Mouse (Mus musculus) C2C12 (cell line): ENCODE data around the gene Clgn. TPM values are rescaled to one million over a fixed set of nuclear protein-coding genes. Genes with fewer than 3 reads are reported as not detected.

ENCODE experiments used
- H3K27me3 ChIP-seq: one replicate; pipeline ENCODE4 v1.6.1; 2011; ENCODE audit not compliant: control insufficient read depth, insufficient read depth, insufficient read length
- H3K36me3 ChIP-seq: one replicate; pipeline ENCODE4 v1.6.1; 2011; ENCODE audit not compliant: control insufficient read depth, insufficient read depth
- H3K4me3 ChIP-seq: one replicate; pipeline ENCODE4 v1.5.1; 2011; ENCODE audit warnings: mild to moderate bottlenecking, control low read depth; ENCODE audit not compliant: poor library complexity, insufficient read depth, severe bottlenecking
- H3K79me2 ChIP-seq: one replicate; pipeline ENCODE4 v1.6.1; 2011; ENCODE audit not compliant: control insufficient read depth, insufficient read depth
- H3K79me3 ChIP-seq: one replicate; pipeline ENCODE4 v1.6.1; 2011; ENCODE audit warnings: low read depth, control low read depth
- H3ac ChIP-seq: one replicate; pipeline ENCODE3; 2011; ENCODE audit warnings: low read depth; ENCODE audit not compliant: control insufficient read depth, insufficient read length
- CEBPB ChIP-seq: IDR thresholded peaks from one replicate; pipeline ENCODE4 v1.6.1; 2011; ENCODE audit warnings: low read depth, mild to moderate bottlenecking, control low read depth, moderate library complexity
- CTCF ChIP-seq: IDR thresholded peaks from one replicate; pipeline ENCODE4 v1.5.1; 2011; ENCODE audit not compliant: control insufficient read depth, insufficient read depth, insufficient read length
- FOSL1 ChIP-seq: IDR thresholded peaks from one replicate; pipeline ENCODE4 v1.8.0; 2011; ENCODE audit warnings: mild to moderate bottlenecking, low read length; ENCODE audit not compliant: poor library complexity, insufficient read depth, severe bottlenecking
- MAX ChIP-seq: IDR thresholded peaks from one replicate; pipeline ENCODE4 v1.6.1; 2011; ENCODE audit warnings: mild to moderate bottlenecking, control low read depth
- MYOD1 ChIP-seq: IDR thresholded peaks from one replicate; pipeline ENCODE4 v1.6.1; 2011; ENCODE audit warnings: low read depth; ENCODE audit not compliant: control insufficient read depth, insufficient read length
- MYOG ChIP-seq: IDR thresholded peaks from one replicate; pipeline ENCODE4 v1.6.1; 2011; ENCODE audit not compliant: control insufficient read depth, insufficient read length; ENCODE audit errors: extremely low read depth
- USF1 ChIP-seq: IDR thresholded peaks from one replicate; pipeline ENCODE4 v1.6.1; 2011; ENCODE audit warnings: low read depth, mild to moderate bottlenecking, control low read depth, moderate library complexity
- polyA plus RNA-seq: library from polyadenylated mRNA; unstranded; fragments of >200 nt; fragmentation: generic; extraction: Trizol; gene quantifications from one replicate; pipeline ENCODE4 v1.2.1, GENCODE M21; 2012; ENCODE audit warnings: missing spikeins

The Clgn gene
- polyA plus RNA-seq, 1 experiment, result not detected

- H3K4me3 ChIP-seq, result no peak overlapping the region
- H3K27me3 ChIP-seq, result peaks cover 4% of the 10 kb centered on the region
- H3K79me2 ChIP-seq, result no peaks in the 10 kb centered on the region
- H3K36me3 ChIP-seq, result no peaks in the 10 kb centered on the region
- H3K79me3 ChIP-seq, result no peaks in the 10 kb centered on the region
- TF ChIP-seq MYOG, result no peak
- TF ChIP-seq CTCF, result no peak
- TF ChIP-seq MYOD1, result no peak
- TF ChIP-seq CEBPB, result no peak
- no peak for TF ChIP-seq USF1
- TF ChIP-seq MAX, result no peak
- TF ChIP-seq FOSL1, result no peak
- H3ac ChIP-seq, result no peak overlapping the region
Measured at GRCm38 (mm10) chr8:83416878-83417277, 27.2 kb downstream of the Clgn start.

- Histone ChIP-seq H3K79me3 (no peaks in the 10 kb centered on the region), H3K36me3 (no peaks in the 10 kb centered on the region), H3K27me3 (peaks cover 4% of the 10 kb centered on the region), H3ac (no peak overlapping the region), H3K4me3 (no peak overlapping the region), H3K79me2 (no peaks in the 10 kb centered on the region)
- TF ChIP-seq CTCF (no peak), CEBPB (no peak), MYOD1 (no peak), MYOG (no peak), MAX (no peak), USF1 (no peak), FOSL1 (no peak)
Measured at GRCm38 (mm10) chr8:83417970-83418369, 28.3 kb downstream of the Clgn start.

- no peaks in the 10 kb centered on the region for H3K36me3 ChIP-seq
- H3ac ChIP-seq, result no peak overlapping the region
- H3K4me3 ChIP-seq, result no peak overlapping the region
- peaks cover 7% of the 10 kb centered on the region for H3K27me3 ChIP-seq
- H3K79me3 ChIP-seq, result no peaks in the 10 kb centered on the region
- TF ChIP-seq CEBPB (no peak), CTCF (no peak), MYOD1 (no peak), MAX (no peak), MYOG (no peak), FOSL1 (no peak), USF1 (no peak)
- no peaks in the 10 kb centered on the region for H3K79me2 ChIP-seq
Measured at GRCm38 (mm10) chr8:83418805-83419516, 29.3 kb downstream of the Clgn start.

GRCm38 (mm10) chr8:83421354-83421753 lies 31.7 kb downstream of the Clgn start:
- no peak overlapping the region for H3ac ChIP-seq
- H3K79me3 ChIP-seq, result no peaks in the 10 kb centered on the region
- TF ChIP-seq CEBPB (no peak), USF1 (no peak), MYOD1 (no peak), MYOG (no peak), MAX (no peak), FOSL1 (no peak), CTCF (no peak)
- peaks cover 12% of the 10 kb centered on the region for H3K27me3 ChIP-seq
- no peak overlapping the region for H3K4me3 ChIP-seq
- no peaks in the 10 kb centered on the region for H3K79me2 ChIP-seq
- H3K36me3 ChIP-seq, result no peaks in the 10 kb centered on the region

GRCm38 (mm10) chr8:83423032-83423825 lies 33.6 kb downstream of the Clgn start:
- H3K4me3 ChIP-seq, result no peak overlapping the region
- H3K79me3 ChIP-seq, result no peaks in the 10 kb centered on the region
- TF ChIP-seq MYOD1 (no peak), MAX (no peak), MYOG (no peak), FOSL1 (no peak), USF1 (no peak), CTCF (no peak), CEBPB (no peak)
- peaks cover 10% of the 10 kb centered on the region for H3K27me3 ChIP-seq
- no peaks in the 10 kb centered on the region for H3K36me3 ChIP-seq
- no peak overlapping the region for H3ac ChIP-seq
- H3K79me2 ChIP-seq, result no peaks in the 10 kb centered on the region
